Mouse (Mus musculus): Measurements from ENCODE around the gene Ppp1r16b. TPM values are rescaled to one million over a fixed set of nuclear protein-coding genes. Genes with fewer than 3 reads are reported as not detected.

The Ppp1r16b gene
- polyA plus RNA-seq, 1 experiment from 2014 or later = 4.1 TPM

GRCm38 (mm10) chr2:158669199-158670195 lies 4.3 kb downstream of the Ppp1r16b start:
- Histone ChIP-seq H3K4me3 (no peak overlapping the region), H3K9ac (no peak overlapping the region), H3K4me1 (peaks cover 32% of the 10 kb centered on the region), H3K27me3 (peaks cover 59% of the 10 kb centered on the region), H3K36me3 (no peaks in the 10 kb centered on the region), H3K27ac (no peak overlapping the region), H3K4me2 (no peak overlapping the region; the same call in 1 of the 2 replicates), H3K9me3 (no peaks in the 10 kb centered on the region)
- 55% methylated on average over 13 of the region's 13 CpGs for WGBS
- ATAC-seq (ENCODE audit: insufficient number of reproducible peaks, low FRiP score, low TSS enrichment, low read depth) = no peak

DNA sequence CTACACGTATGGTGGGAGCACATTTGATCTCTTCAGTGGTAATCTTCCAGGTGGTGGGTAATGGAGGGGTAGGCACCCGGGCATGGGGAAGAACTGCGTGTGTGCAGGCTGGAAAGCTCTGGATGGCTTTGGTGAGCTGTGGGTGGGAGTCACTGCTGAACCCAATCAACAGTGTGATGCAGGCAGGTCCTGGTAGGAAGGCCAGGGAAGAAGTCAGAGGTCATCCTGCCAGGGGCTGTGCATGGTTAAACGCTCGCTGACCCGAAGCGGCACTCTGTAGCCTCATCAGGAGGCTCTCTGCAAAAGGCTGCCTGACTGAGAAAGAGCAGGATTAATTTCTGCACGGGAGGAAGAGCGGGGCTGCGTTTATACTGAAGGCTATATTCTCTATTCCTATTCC lies 5.4 kb downstream of the Ppp1r16b start:
- Histone ChIP-seq H3K27me3 (peaks cover 53% of the 10 kb centered on the region), H3K4me2 (no peak overlapping the region), H3K9me3 (no peaks in the 10 kb centered on the region), H3K9ac (no peak overlapping the region), H3K4me3 (no peak overlapping the region), H3K36me3 (no peaks in the 10 kb centered on the region), H3K27ac (no peak overlapping the region), H3K4me1 (peaks cover 35% of the 10 kb centered on the region)
- no peak for ATAC-seq (ENCODE audit: insufficient number of reproducible peaks, low FRiP score, low TSS enrichment, low read depth)
- WGBS = 53% methylated on average over 10 of the region's 10 CpGs

GRCm38 (mm10) chr2:158672829-158673228 lies 7.6 kb downstream of the Ppp1r16b start:
- WGBS = 11% methylated on average over 6 of the region's 6 CpGs
- no peak overlapping the region for H3K4me3 ChIP-seq
- no peak for ATAC-seq (ENCODE audit: insufficient number of reproducible peaks, low FRiP score, low TSS enrichment, low read depth)
- no peaks in the 10 kb centered on the region for H3K9me3 ChIP-seq
- no peaks in the 10 kb centered on the region for H3K36me3 ChIP-seq
- 0 out of 2 replicates have a peak overlapping the region, but pooled peaks have one; percentile 11 for H3K27ac ChIP-seq
- no peak overlapping the region for H3K9ac ChIP-seq
- H3K4me2 ChIP-seq = no peak overlapping the region
- peaks cover 24% of the 10 kb centered on the region for H3K4me1 ChIP-seq
- H3K27me3 ChIP-seq = peaks cover 30% of the 10 kb centered on the region

DNA sequence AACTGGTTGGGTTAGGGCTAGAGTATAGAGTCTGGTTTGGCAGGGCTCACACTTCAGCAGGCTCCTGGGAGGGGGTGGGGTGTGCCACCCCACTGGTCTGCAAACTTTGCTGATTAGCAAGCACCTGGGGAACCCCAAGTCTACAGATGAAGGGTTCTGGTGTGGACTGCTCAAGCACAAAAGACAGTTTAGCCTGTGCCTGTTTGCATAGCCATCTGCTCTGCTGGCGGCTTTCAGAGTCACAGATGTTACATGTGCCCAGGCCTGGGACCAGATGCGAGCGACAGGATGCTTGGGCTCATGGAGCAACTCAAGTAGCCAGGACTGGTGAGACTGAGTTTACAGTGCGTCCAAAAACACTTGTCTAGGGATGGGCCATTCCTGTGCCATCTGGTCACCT lies 8.3 kb downstream of the Ppp1r16b start:
- WGBS = 39% methylated on average over 4 of the region's 4 CpGs
- Histone ChIP-seq H3K4me1 (peaks cover 18% of the 10 kb centered on the region), H3K36me3 (no peaks in the 10 kb centered on the region), H3K27me3 (peaks cover 24% of the 10 kb centered on the region), H3K4me2 (no peak overlapping the region), H3K9ac (no peak overlapping the region), H3K9me3 (no peaks in the 10 kb centered on the region), H3K27ac (no peak overlapping the region), H3K4me3 (no peak overlapping the region)
- ATAC-seq (ENCODE audit: insufficient number of reproducible peaks, low FRiP score, low TSS enrichment, low read depth) = no peak

DNA sequence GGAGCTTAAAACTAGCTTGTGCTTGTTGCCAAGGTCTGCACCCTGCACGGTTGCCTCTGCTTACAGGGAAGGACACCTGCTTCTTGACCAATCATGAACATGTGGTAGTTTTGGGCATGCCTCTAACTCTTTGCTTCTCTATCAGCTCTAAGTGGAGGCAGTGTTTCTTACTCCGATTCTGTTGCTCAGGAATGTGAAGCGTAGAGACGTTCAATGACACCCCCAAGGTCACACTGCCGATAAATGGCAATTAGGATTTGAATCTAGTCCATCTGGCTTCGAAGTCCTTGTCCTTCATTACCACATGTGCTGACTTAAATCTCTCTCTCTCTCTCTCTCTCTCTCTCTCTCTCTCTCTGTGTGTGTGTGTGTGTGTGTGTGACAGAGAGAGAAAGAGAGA lies 8.9 kb downstream of the Ppp1r16b start:
- Histone ChIP-seq H3K9ac (no peak overlapping the region), H3K27me3 (peaks cover 17% of the 10 kb centered on the region), H3K4me2 (no peak overlapping the region), H3K4me3 (no peak overlapping the region), H3K36me3 (no peaks in the 10 kb centered on the region), H3K9me3 (no peaks in the 10 kb centered on the region), H3K27ac (no peak overlapping the region), H3K4me1 (peaks cover 15% of the 10 kb centered on the region)
- no peak for ATAC-seq (ENCODE audit: insufficient number of reproducible peaks, low FRiP score, low TSS enrichment, low read depth)
- 64% methylated on average over 6 of the region's 6 CpGs for WGBS

DNA sequence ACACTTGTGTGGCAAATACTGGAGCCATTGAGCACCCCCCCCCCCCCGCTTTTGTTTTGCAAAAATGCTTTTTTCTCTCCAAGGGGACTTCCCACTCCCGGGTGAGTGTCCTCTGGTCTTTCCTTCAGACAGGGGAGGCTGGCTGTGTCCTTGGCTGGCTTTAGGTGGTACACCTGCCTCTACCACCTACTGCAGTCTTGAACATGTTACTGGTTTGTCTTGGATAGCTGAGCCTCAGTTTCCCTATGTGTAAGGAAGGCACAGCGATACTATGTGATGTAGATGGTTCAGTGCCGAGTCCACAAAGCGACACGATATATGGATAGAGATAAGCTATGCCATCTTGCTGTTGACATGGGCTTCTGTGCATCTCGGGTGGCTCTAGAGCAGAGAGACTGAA lies 9.6 kb downstream of the Ppp1r16b start:
- Histone ChIP-seq H3K9ac (no peak overlapping the region), H3K4me3 (no peak overlapping the region), H3K4me2 (no peak overlapping the region), H3K27me3 (peaks cover 11% of the 10 kb centered on the region), H3K36me3 (no peaks in the 10 kb centered on the region), H3K4me1 (peaks cover 15% of the 10 kb centered on the region), H3K9me3 (no peaks in the 10 kb centered on the region), H3K27ac (no peak overlapping the region)
- WGBS = 86% methylated on average over 7 of the region's 7 CpGs
- ATAC-seq (ENCODE audit: insufficient number of reproducible peaks, low FRiP score, low TSS enrichment, low read depth) = no peak

DNA sequence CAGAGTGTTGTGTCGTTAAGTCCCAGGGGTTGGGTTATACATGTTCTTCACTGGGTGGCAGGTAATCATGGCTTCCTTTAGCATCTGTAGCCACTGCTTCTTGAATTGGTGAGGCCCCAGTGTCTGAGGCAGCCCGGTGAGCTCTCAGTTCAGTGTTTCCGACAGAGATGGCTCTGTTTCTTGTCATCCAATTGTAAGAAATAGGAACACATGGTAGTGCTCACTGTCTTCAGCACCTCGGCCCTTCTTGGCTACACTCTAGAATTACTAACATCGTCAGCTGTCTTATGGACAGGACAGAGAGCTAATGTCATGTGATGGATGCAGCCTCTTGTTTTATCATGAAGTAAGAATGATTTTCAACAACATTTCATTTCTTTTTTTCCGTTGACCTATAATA lies 10.0 kb downstream of the Ppp1r16b start:
- H3K9me3 ChIP-seq = no peaks in the 10 kb centered on the region
- H3K27ac ChIP-seq = no peak overlapping the region
- H3K36me3 ChIP-seq = no peaks in the 10 kb centered on the region
- H3K4me2 ChIP-seq = no peak overlapping the region
- ATAC-seq (ENCODE audit: insufficient number of reproducible peaks, low FRiP score, low TSS enrichment, low read depth) = no peak
- no peak overlapping the region for H3K4me3 ChIP-seq
- H3K27me3 ChIP-seq = peaks cover 7% of the 10 kb centered on the region; the same call in 1 of the 2 replicates
- H3K4me1 ChIP-seq = peaks cover 15% of the 10 kb centered on the region
- no peak overlapping the region for H3K9ac ChIP-seq
- 67% methylated on average over 6 of the region's 6 CpGs for WGBS

DNA sequence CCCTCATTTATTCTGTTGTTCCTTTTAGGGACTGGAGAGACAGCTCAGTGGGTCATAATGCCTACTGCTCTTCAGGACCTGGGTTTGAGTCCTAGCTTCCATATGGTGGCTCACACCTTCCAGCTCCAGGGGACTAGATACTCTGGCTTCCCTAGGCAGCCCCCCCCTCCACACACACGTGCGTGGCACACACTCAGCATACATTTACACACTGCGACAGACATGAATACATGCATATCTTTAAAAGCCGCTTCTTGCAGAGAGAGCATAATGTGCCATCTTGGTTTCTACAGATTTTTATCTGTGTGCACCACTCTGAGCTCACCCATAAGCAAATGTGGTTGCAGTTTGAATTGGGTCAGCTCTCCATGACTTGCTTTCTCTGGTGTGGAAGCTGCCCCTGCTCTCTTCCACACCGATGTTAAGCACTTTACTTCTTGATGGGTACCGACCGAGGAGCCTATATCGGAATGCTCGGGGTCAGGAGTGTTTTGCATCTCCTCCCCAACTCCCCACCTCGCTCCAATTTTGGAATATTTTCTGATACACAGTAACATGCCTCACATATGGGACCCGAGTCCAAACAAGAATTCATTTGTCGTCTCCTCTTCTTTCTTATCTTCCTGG lies 10.8 kb downstream of the Ppp1r16b start:
- Histone ChIP-seq H3K9me3 (no peaks in the 10 kb centered on the region), H3K9ac (no peak overlapping the region), H3K36me3 (no peaks in the 10 kb centered on the region), H3K27ac (no peak overlapping the region), H3K27me3 (0 out of 2 replicates have a peak, but pooled peaks cover under 1% of the 10 kb centered on the region), H3K4me3 (no peak overlapping the region), H3K4me1 (peaks cover 15% of the 10 kb centered on the region), H3K4me2 (no peak overlapping the region)
- WGBS = 86% methylated on average over 12 of the region's 12 CpGs
- no peak for ATAC-seq (ENCODE audit: insufficient number of reproducible peaks, low FRiP score, low TSS enrichment, low read depth)

DNA sequence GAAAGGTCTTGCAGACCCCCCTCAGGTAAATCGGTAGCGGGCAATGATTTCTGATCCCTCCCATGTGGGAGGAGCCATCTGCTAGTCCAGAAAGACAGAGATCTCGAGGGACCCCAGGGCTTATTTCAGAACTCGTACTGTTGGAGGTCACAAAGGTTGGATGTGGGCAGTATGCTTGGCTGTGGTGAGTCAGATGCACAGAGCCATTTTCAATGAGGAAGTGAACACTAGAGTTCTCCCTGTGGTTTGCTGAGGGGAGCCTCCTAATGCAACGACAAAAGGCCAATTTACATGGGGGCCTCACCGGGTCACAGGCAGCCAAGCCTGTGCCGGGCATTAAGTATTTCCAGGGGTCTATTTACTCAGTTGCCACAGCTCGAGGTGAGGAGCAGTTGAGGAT lies 12.7 kb downstream of the Ppp1r16b start:
- no peaks in the 10 kb centered on the region for H3K36me3 ChIP-seq
- peaks cover 18% of the 10 kb centered on the region for H3K4me1 ChIP-seq
- ATAC-seq (ENCODE audit: insufficient number of reproducible peaks, low FRiP score, low TSS enrichment, low read depth) = no peak
- no peaks in the 10 kb centered on the region for H3K9me3 ChIP-seq
- no peak overlapping the region for H3K4me3 ChIP-seq
- no peak overlapping the region for H3K4me2 ChIP-seq
- WGBS = 67% methylated on average over 8 of the region's 8 CpGs
- H3K27me3 ChIP-seq = no peaks in the 10 kb centered on the region
- H3K9ac ChIP-seq = no peak overlapping the region
- H3K27ac ChIP-seq = no peak overlapping the region

DNA sequence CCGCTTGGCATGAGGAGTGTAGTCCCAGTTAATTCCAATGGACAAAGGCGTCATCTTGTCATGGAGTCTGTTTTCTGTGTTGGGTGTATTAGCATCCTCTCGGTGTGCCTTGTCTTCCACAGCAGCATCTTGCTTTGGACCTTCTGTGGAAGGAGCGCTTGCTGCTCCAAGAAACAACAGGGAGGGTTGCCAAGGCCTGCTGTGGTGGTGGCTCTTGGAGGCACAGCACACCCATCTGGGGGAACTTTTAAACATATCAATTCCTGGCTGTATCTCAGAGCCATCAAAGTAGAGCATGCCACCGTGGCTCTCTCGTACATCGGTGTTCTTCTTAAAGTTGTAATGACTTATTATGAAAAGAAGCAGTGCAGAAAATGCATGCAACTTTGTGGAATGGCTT lies 13.9 kb downstream of the Ppp1r16b start:
- 91% methylated on average over 7 of the region's 7 CpGs for WGBS
- no peak overlapping the region for H3K4me3 ChIP-seq
- no peaks in the 10 kb centered on the region for H3K9me3 ChIP-seq
- no peak for ATAC-seq (ENCODE audit: insufficient number of reproducible peaks, low FRiP score, low TSS enrichment, low read depth)
- no peaks in the 10 kb centered on the region for H3K27me3 ChIP-seq
- peaks cover 7% of the 10 kb centered on the region; the same call in 1 of the 2 replicates for H3K4me1 ChIP-seq
- H3K9ac ChIP-seq = no peak overlapping the region
- no peak overlapping the region for H3K4me2 ChIP-seq
- H3K36me3 ChIP-seq = no peaks in the 10 kb centered on the region
- H3K27ac ChIP-seq = no peak overlapping the region

DNA sequence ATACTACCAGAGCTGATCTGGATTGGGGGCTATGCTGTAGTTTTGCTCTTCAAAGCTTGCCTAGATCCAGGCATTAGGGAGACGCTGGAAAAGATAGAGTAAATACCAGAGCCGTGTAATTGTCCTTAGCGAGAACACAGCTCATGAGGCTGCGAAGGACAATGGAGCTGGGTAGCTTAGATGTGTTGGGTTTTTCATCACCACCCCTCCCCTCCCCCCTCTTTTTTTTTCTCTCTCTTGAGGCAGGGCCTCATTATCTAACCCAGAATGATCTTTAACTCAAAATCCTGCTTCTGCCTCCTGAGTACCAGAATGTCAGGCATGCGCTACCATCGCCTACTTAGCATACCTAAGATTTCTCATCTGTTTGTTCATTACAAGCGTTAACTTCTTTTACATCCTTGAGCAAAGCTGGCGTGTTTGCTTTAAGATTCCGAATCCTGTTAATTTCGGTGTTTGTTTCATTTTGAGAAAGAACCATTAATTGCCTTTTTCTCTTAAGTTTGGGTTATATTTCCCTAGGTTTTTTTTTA lies 15.2 kb downstream of the Ppp1r16b start:
- Histone ChIP-seq H3K36me3 (no peaks in the 10 kb centered on the region), H3K4me3 (no peak overlapping the region), H3K4me1 (0 out of 2 replicates have a peak, but pooled peaks cover 4% of the 10 kb centered on the region), H3K9ac (no peak overlapping the region), H3K9me3 (no peaks in the 10 kb centered on the region), H3K27me3 (no peaks in the 10 kb centered on the region), H3K27ac (no peak overlapping the region), H3K4me2 (no peak overlapping the region)
- WGBS = 73% methylated on average over 10 of the region's 10 CpGs
- no peak for ATAC-seq (ENCODE audit: insufficient number of reproducible peaks, low FRiP score, low TSS enrichment, low read depth)

DNA sequence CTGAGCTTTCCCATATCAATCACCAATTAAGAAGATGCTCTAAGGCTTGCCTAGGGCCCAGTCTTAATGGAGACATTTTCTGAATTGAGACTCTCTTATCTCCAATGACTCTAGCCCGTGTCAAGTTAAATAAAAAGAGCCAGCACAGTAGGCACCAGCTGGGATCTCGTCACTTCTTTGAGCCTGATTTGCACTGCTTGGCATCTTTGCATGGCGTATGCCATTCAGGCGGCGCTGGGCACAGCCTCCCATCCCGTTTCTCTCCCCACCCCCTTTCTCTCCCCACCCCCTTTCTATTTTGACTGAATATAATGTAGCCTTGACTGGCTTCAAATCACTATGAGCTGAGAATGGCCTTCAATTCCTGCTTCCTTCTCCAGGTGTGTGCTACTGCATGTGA lies 16.5 kb downstream of the Ppp1r16b start:
- WGBS = 90% methylated on average over 6 of the region's 6 CpGs
- no peaks in the 10 kb centered on the region for H3K27me3 ChIP-seq
- ATAC-seq (ENCODE audit: insufficient number of reproducible peaks, low FRiP score, low TSS enrichment, low read depth) = no peak
- 0 out of 2 replicates have a peak, but pooled peaks cover 4% of the 10 kb centered on the region for H3K4me1 ChIP-seq
- H3K4me2 ChIP-seq = no peak overlapping the region
- no peak overlapping the region for H3K4me3 ChIP-seq
- H3K9ac ChIP-seq = no peak overlapping the region
- no peak overlapping the region for H3K27ac ChIP-seq
- no peaks in the 10 kb centered on the region for H3K36me3 ChIP-seq
- H3K9me3 ChIP-seq = no peaks in the 10 kb centered on the region

All from limb, embryonic 15.5 days (tissue).